Mouse (Mus musculus): ENCODE measurements at regions not wholly inside any gene's neighbourhood (a gene's known extent, or its start where the extent isn't known, plus 50 kb on each side); places are given as distances from the start of the nearest gene placed in this dataset.

DNA sequence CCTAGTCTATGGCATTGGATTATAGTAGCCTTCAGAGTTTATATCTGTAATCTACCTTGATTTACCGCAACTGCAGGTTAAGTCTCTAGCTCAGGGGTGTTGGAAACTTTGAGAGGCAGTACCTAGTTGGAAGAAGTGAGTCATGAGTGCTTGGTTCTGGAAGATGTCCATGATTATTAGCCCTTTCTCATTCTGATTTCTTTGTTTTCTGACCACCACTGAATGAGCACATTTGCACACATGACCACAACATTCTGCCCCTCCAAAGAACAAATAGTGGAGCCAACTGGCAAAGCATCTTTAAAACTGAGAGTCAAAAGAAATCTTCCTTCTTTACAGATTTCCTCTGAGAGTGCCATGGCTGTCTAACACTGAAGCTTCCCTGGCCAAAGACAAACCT lies 95.5 kb upstream of the Dcn start:
- DNase-seq (ENCODE audit: low read depth, low spot score) = no peak

DNA sequence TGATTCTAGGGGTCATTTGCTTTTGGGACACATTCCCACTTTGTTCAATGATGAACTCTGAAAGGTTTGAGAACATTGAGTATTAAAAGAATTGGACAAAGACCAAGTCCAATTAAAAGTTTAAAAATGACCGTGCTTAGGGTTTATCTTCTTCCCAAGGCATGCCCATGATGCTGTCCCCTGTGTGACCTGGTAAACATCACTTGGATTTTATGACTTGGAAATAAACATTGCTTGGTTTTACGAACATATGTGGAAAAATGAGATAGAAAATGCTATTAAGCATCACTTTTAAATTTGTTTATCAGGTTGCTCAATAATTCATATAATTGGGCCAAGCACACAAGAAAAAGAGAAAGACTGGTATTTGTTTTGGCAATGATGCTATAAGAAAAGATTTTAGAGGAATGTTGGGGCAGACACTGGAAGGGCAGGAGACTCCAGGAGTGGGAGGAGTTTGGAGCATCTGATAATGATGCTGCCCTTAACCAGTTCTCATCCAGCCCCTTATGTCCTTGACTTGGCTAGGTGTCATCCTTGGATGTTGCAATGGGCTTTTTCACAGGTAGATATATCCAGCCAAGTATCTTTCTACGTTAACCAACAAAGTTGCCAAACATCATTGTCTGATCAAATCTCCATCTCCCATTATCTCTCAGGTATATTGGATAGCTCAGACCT lies 92.1 kb upstream of the Dcn start:
- DNase-seq (ENCODE audit: low read depth, low spot score) = no peak

DNA sequence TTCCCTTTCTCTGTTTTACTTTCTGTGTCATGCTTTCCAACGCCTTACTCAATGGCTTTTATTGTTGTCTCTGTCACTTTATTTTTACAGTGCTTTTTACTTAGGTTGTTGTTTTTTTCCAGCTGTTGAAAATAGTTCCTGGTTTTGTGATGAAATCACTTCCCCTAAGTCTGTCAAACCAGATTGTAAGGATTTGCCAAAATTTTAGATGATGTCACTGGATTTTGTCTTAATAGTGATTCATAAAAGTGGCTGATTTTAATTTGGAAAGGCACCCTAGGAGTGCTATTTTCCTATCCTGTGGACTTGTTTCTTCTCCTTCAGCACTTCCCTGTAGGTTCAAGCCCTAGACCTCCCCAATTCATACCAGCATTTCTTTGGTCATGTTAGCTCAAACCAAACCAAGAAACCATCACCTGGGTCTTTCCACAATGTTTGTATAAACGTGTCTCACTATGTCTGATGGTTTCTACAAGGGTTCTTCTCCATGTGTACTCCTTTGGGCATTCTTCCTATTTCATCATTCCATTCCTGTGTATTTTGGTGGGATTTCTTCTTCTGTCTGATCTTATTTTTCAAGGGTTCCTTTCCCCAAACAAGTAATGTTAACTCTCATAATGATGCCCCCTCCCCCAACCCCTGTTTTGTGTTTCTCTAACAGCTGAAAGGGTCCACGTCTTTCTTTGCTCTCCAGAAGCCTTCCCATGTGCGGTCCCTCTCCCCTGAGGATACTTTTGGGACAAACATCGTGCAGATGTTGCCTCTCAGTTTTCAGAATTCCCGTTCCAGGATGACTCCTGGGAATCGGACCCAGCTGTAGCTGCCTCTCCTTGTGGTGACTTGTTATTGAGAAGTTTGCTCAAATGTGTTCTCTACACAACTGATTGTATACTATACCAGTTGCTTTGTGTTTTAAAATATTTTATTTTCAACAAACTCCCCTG lies 89.5 kb upstream of the Dcn start:
- no peak for DNase-seq (ENCODE audit: low read depth, low spot score)

DNA sequence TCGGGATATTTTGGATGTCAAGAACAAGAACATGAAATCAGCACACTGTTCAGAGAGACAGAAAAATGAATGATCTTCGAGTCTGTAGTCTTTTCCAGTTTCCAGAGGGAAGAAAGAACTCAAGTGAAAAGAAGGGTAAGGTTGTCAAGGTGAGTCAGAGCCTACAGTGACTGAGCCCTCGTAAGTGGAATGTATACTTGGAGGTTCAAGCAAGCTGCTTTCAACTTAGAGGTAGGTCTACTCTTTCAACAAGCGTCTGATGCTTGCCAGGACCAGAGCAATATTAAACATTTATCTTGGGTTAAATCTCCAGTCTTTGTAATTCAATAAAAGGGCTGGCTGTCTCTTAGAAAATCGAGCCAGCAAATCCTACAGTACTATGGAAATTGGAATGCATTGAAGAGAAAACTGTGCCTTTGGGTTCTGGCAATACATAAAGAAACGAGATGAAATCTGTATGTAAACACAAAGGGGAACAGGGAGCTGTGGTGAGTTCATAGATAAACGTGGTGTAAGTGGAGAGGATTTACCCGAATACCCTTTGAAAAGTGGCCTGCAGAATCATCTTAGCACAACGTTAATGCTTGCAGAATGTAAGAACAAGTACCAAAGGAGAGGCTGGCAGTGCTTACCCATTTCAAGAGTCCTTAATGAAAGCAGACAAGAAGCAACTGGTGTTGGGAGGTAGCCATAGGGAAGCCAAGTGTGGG lies 82.2 kb upstream of the Dcn start:
- no peak for DNase-seq (ENCODE audit: low read depth, low spot score)

DNA sequence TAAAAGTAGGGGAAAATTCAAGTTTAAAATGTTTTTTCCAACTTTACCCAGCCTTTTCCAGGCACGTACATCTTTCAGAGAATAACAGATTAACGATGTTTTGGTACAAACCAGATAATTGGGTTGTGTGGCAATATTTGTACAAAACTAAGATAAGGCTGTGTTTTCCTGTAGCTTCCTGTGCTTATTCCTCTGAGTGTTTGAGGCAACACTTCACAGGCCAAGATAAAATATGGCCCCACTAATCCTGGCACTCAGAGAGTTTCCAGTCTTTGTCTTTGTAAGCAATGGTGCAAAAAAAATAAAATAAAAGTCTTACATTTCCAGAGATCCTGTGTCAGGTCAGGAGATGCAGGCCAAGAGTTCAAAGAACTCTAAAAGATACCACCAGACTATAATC lies 81.5 kb upstream of the Dcn start:
- no peak for DNase-seq (ENCODE audit: low read depth, low spot score)

DNA sequence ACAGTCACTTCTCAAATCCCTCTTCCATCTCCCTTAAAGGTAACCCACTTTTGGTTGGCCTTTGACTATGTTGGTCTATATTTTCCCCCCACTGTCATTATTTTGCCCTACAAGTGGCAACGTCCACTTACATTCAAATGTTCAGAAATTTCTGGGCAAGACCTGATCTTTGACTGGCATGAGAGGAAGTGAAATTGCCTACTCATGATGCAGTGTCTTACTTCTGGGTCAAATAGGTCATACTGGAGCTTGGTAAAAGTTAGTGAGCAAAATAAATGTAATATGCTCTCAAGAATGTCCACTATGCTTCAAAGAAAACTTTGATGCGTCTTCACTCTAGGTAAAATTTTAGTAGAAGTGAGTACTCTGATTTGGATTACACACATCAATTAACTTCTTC lies 76.9 kb upstream of the Dcn start:
- DNase-seq (ENCODE audit: low read depth, low spot score) = no peak

DNA sequence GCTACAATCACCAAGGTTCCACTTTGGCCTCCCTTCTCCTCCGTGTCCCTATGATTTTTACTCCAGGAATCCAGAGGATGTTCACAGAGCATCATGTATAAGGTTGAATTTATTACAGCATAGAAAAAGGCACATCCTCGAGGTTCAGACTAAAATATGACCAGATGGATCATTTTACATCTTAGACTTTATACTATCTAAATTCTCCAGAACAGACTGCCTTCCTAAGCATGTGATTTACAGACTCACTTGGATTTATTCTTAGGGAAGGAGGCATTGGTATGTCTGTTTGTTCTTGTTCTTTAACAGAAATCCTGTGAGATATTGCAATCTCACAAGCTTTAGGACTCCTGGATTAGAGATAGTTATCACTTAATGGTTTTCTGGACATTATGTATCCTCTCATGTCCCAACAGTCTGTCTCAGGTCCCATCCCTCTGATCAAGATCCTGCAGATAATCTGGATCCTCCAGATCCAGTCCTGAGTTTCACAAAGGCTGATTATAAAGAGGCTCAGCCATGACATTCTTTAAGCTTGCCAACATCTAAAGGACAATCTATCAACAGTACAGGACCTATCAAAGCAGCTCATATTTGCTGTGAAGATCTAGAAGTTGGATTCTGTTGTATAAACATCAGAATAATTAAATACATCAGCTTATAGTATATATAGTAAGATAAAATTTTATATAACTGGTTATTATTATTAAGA lies 75.2 kb upstream of the Dcn start:
- DNase-seq (ENCODE audit: low read depth, low spot score) = no peak

DNA sequence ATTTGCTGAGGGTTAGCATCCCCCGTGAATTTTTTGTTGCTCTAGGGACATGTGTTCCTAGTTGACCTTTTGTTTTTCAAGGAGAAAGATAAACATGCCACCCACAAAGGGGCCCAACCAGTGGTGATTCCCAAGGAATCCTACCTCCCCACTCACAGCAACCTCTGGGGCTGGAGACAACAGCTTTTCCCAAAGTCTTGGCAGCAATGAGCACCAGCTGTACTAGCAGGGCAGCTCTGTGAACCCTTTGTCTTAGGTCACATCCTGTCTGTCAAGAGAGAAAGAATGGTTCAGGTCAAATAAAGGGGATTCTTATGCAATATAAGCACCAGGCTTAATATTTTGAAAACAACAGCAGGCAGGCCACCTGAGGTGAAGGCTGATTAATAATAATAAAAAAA lies 70.2 kb upstream of the Dcn start:
- no peak for DNase-seq (ENCODE audit: low read depth, low spot score)

DNA sequence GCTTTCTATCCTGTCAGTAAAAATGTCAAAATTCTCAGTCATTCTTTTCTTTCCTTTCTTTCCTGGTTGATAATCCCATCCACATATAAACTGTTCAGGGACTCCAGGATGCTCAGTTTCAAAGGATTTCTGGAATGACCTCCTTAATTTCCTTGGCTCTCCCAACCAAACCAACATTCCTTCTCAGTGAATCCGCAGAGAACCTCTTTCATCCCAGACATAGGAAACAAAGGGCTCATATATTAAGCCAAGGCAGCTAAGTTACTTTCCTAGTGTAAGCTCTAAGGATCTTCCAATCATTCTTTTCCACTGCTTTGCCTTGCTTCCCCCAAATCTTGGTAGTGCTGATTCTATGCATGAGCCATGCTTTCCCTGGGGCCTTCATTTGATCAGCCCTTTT lies 69.5 kb upstream of the Dcn start:
- DNase-seq (ENCODE audit: low read depth, low spot score) = no peak

DNA sequence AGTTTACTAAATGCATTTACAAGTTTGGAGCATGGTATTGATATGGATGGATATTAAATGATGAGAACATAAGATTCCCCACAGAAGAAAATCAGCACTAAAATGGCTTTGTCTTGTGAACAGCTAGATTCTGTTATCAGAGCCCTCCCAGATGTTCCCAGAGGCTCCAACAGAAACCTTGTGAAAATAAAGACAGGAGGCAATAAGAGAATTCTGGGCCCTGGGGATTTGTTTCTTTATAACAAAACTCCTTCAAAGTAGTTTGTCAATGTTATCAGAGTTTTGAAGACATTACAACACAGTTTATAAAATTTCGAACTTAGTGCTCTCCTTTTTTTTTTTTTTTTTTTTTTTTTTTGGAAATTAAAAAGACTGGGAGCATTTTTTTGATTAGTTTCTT lies 56.8 kb upstream of the Dcn start:
- no peak for DNase-seq (ENCODE audit: low read depth, low spot score)

DNA sequence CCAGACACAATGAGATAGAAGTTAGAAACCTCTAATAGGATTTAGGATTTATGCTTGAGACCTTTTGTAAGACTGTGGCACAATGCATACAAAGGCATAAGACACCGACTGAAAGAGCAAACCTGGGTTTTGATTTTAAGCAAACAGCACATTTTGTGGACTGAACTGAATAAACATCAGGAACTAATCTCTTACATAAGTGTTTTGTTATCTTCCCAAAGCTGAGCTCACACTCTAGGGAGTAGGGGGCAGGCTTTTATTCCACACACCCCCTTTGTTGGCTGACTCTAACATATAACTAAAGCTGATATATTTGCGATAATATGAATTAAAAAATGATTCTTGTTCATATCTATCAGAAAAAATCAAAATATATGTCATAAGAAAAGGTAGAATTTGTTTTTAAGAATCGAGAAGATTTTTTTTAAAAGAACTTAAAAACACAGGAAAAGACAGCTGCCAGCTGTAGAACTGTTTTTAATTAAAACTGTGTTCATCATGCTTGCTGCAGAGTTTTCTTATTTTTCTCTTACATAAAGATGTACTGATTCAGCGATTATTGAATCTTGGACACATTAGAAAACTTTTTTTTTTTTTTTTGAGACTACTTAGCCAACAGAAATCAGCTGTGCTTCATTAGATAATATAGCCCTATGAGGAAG lies 56.2 kb upstream of the Dcn start:
- no peak for DNase-seq (ENCODE audit: low read depth, low spot score)

Data from ES-CJ7 (cell line).